21 mouse cellular contexts compared by ENCODE assay signal in the genomic region with DNA sequence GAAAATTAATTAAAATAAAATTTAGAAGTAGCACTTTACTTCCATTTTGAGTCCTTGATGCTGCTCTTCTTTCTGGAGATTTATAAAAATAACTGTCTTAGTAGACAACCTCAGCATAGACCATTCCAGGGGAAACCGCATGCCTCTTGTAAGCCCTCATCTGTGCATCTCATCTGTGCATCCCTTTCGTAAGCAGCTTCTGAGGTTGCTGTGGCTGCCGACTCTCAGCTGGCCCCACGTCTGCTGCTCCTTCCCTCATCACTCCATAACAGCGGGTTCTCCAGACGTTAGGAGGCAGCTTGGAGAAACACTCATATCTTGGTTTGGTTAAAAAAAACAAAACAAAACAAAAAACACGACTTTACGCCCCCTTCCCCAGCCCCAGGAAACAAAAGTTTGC. TPM values are rescaled to one million over a fixed set of nuclear protein-coding genes. Genes with fewer than 3 reads are reported as not detected.
DNase-seq lines count a peak whose midpoint lies in the region; ATAC-seq and TF ChIP-seq lines count a peak whose summit lies in the region.
"Had no signal": no experiment of that assay in that cellular context is flagged by ENCODE, and none has a peak within 500 bp of the region (broad histone marks: within the 10 kb centered on the region; RNA-seq: fewer than 3 reads in every experiment).

No protein-coding gene starts in this region.

- DNase-seq in frontal cortex, postnatal 14 days (ENCODE audit: low spot score in 2 of 2): no peak
- DNase-seq in left cerebral cortex, adult 2 months (ENCODE audit: extremely low spot score in 1 of 2, low spot score in 2 of 2): no peak
- no peak for DNase-seq in left cerebral cortex, postnatal 10 days (ENCODE audit: extremely low spot score in 1 of 2, low spot score in 2 of 2)
- peak; percentile 4 for DNase-seq in ES-CJ7 (ENCODE audit: low read depth, low spot score)
- peak; percentile 62 for DNase-seq in brain, adult 2 months (ENCODE audit: low read depth, low spot score)
- no peak for DNase-seq in urinary bladder, postnatal 14 days (ENCODE audit: low spot score)
- DNase-seq: adrenal gland, adult 8-10 months; adrenal gland, postnatal 36 days; cerebellum, adult 11-12 months; cerebellum, adult 9-11 months; cerebellum, postnatal 36 days; gastrocnemius, adult 2 months; gastrocnemius, postnatal 36 days; heart, adult 11 months; heart, postnatal 36 days had no signal

- TF ChIP-seq CTCF in left cerebral cortex, adult 2 months (IDR thresholded peaks at IDR 0.05): no peak

- H3K4me3 ChIP-seq in left cerebral cortex, adult 2 months: no peak overlapping the region
- H3K4me3 ChIP-seq: embryonic facial prominence, embryonic 13.5 days; forebrain, embryonic 15.5 days; gastrocnemius, adult 2 months; heart, embryonic 13.5 days; hindbrain, embryonic 12.5 days had no signal

- peak overlapping the region; percentile 7; the same call in 1 of the 2 replicates for H3K27ac ChIP-seq in left cerebral cortex, adult 2 months
- H3K27ac ChIP-seq: embryonic facial prominence, embryonic 13.5 days; forebrain, embryonic 15.5 days; gastrocnemius, adult 2 months; heart, embryonic 13.5 days; hindbrain, embryonic 12.5 days had no signal

- intact Hi-C loops in left cerebral cortex, adult 2 months (cut with DNase I): no loop called here
- intact Hi-C loops in left cerebral cortex, postnatal 10 days (cut with DNase I): no loop called here

- peak; percentile 67; the same call in 1 of the 2 replicates for ATAC-seq in frontal cortex, adult (ENCODE audit: low TSS enrichment)
- ATAC-seq: forebrain, embryonic 15.5 days; intestine, embryonic 16.5 days had no signal

RNA-seq across cellular contexts. Expression of a gene that starts 47.7 kb away (rescaled TPM):
- total RNA-seq in left cerebral cortex, adult 2 months (2021): 10 to 100 TPM; 63.2 to 64.8 TPM
- total RNA-seq in left cerebral cortex, postnatal 10 days (2021): 10 to 100 TPM; 59.1 to 64.7 TPM

Comparison
In these comparisons a context has a peak if more than half of its experiments do, and no peak if none do; other contexts are left out.
1. DNase-seq: peak in ES-CJ7 (single experiment) and brain, adult 2 months (single experiment); none in frontal cortex, postnatal 14 days (0 of 2), left cerebral cortex, adult 2 months (0 of 2), left cerebral cortex, postnatal 10 days (0 of 2) and urinary bladder, postnatal 14 days (single experiment).